Mouse (Mus musculus) hindbrain, embryonic 10.5 days (tissue): ENCODE measurements around the gene Zfand2a. TPM values are rescaled to one million over a fixed set of nuclear protein-coding genes. Genes with fewer than 3 reads are reported as not detected.

Source experiments
- DNase-seq: peaks from one replicate; pipeline ENCODE4 v3.0.0-alpha.2; 2017; ENCODE audit warnings: low spot score
- H3K27ac ChIP-seq: fragments of 300-500 bp; sonication (generic); 2 replicates; pipeline ENCODE4 v1.5.1; 2016; ENCODE audit warnings: mild to moderate bottlenecking, moderate library complexity
- H3K27me3 ChIP-seq: fragments of 300-500 bp; sonication (generic); 2 replicates; pipeline ENCODE4 v1.6.1; 2016; ENCODE audit warnings: mild to moderate bottlenecking; ENCODE audit not compliant: poor library complexity, insufficient read depth, severe bottlenecking
- H3K36me3 ChIP-seq: fragments of 300-500 bp; sonication (generic); 2 replicates; pipeline ENCODE4 v1.6.1; 2016; ENCODE audit warnings: mild to moderate bottlenecking, moderate library complexity
- H3K4me1 ChIP-seq: fragments of 300-500 bp; sonication (generic); replicated peaks from 2 replicates; pipeline ENCODE4 v1.6.1; 2016; ENCODE audit warnings: mild to moderate bottlenecking
- H3K4me3 ChIP-seq: fragments of 300-500 bp; sonication (generic); 2 replicates; pipeline ENCODE4 v1.5.1; 2016; ENCODE audit warnings: mild to moderate bottlenecking, moderate library complexity
- H3K9me3 ChIP-seq: fragments of 300-500 bp; sonication (generic); 2 replicates; pipeline ENCODE4 v1.6.1; 2016; ENCODE audit warnings: mild to moderate bottlenecking, moderate library complexity
- WGBS: fragments of 180-500 bp; shearing (Covaris S2); methylation state at CpG from one replicate; pipeline ENCODE4 v1.1.7; 2016; 5-methylcytosine and 5-hydroxymethylcytosine counted together
- polyA plus RNA-seq: library from polyadenylated mRNA; unstranded; fragments of >200 nt; fragmentation: Nextera tagmentation; extraction: Ambion mirVana; gene quantifications from 2 replicates; pipeline ENCODE4 v1.2.1, GENCODE M21; 2016

Zfand2a gene
- polyA plus RNA-seq, 1 experiment from 2014 or later, result 13.2 TPM

GRCm38 (mm10) chr5:139460384-139461067 is 23.8 kb downstream of the Zfand2a start, which contains the start of gene 3110082I17Rik:
Gene 3110082I17Rik, minus strand, starts transcription at chr5:139460527.
- Histone ChIP-seq H3K9me3 (no peaks in the 10 kb centered on the region), H3K27me3 (no peaks in the 10 kb centered on the region), H3K36me3 (peaks cover 21% of the 10 kb centered on the region), H3K27ac (peak within 1 kb of the TSS; percentile 82), H3K4me3 (peak within 1 kb of the TSS; percentile 74), H3K4me1 (peaks cover 20% of the 10 kb centered on the region)
- WGBS, result 4% methylated on average over 42 of the region's 42 CpGs
- DNase-seq, result peak; percentile 98

GRCm38 (mm10) chr5:139459938-139460337 is 24.4 kb downstream of the Zfand2a start:
- H3K36me3 ChIP-seq, result peaks cover 27% of the 10 kb centered on the region
- H3K4me3 ChIP-seq, result peak overlapping the region; percentile 74
- DNase-seq, result no peak
- no peaks in the 10 kb centered on the region for H3K27me3 ChIP-seq
- 10% methylated on average over 10 of the region's 10 CpGs for WGBS
- H3K9me3 ChIP-seq, result no peaks in the 10 kb centered on the region
- H3K27ac ChIP-seq, result peak overlapping the region; percentile 82
- peaks cover 20% of the 10 kb centered on the region for H3K4me1 ChIP-seq

GRCm38 (mm10) chr5:139457241-139457640 is 27.1 kb downstream of the Zfand2a start:
- Histone ChIP-seq H3K4me1 (peaks cover 20% of the 10 kb centered on the region), H3K36me3 (peaks cover 53% of the 10 kb centered on the region), H3K4me3 (no peak overlapping the region), H3K9me3 (no peaks in the 10 kb centered on the region), H3K27me3 (no peaks in the 10 kb centered on the region), H3K27ac (no peak overlapping the region)
- DNase-seq, result no peak
- 91% methylated on average over 8 of the region's 8 CpGs for WGBS

- no peak overlapping the region for H3K4me3 ChIP-seq
Observed at GRCm38 (mm10) chr5:139455166-139455565, 29.2 kb downstream of the Zfand2a start.

GRCm38 (mm10) chr5:139453031-139453430 is 31.3 kb downstream of the Zfand2a start:
- no peak overlapping the region for H3K4me3 ChIP-seq
- WGBS, result 88% methylated on average over 10 of the region's 10 CpGs
- no peaks in the 10 kb centered on the region for H3K27me3 ChIP-seq
- no peaks in the 10 kb centered on the region for H3K9me3 ChIP-seq
- H3K4me1 ChIP-seq, result peaks cover 17% of the 10 kb centered on the region
- no peak for DNase-seq
- H3K27ac ChIP-seq, result 0 out of 2 replicates have a peak overlapping the region, but pooled peaks have one; percentile 8
- peaks cover 55% of the 10 kb centered on the region for H3K36me3 ChIP-seq

More at GRCm38 (mm10) chr5:139455166-139455565, 29.2 kb downstream of the Zfand2a start:
- peaks cover 16% of the 10 kb centered on the region for H3K4me1 ChIP-seq
- WGBS, result 93% methylated on average over 12 of the region's 12 CpGs
- peaks cover 60% of the 10 kb centered on the region for H3K36me3 ChIP-seq
- H3K27me3 ChIP-seq, result no peaks in the 10 kb centered on the region
- no peaks in the 10 kb centered on the region for H3K9me3 ChIP-seq
- H3K27ac ChIP-seq, result no peak overlapping the region
- DNase-seq, result no peak

- Histone ChIP-seq H3K9me3 (no peaks in the 10 kb centered on the region), H3K4me3 (no peak overlapping the region), H3K27me3 (no peaks in the 10 kb centered on the region), H3K27ac (peak overlapping the region; percentile 60), H3K4me1 (peaks cover 26% of the 10 kb centered on the region), H3K36me3 (peaks cover 35% of the 10 kb centered on the region)
- DNase-seq, result peak; percentile 30
- WGBS, result 30% methylated on average over 4 of the region's 4 CpGs
Observed at GRCm38 (mm10) chr5:139449926-139450325, 34.4 kb downstream of the Zfand2a start.

- Histone ChIP-seq H3K4me3 (no peak overlapping the region), H3K27ac (peak overlapping the region; percentile 60), H3K27me3 (no peaks in the 10 kb centered on the region), H3K9me3 (no peaks in the 10 kb centered on the region), H3K4me1 (peaks cover 26% of the 10 kb centered on the region), H3K36me3 (peaks cover 29% of the 10 kb centered on the region)
- WGBS, result 62% methylated on average over 5 of the region's 5 CpGs
- no peak for DNase-seq
Observed at GRCm38 (mm10) chr5:139449161-139449791, 35.1 kb downstream of the Zfand2a start.

- Histone ChIP-seq H3K9me3 (no peaks in the 10 kb centered on the region), H3K27me3 (no peaks in the 10 kb centered on the region), H3K4me1 (peaks cover 29% of the 10 kb centered on the region), H3K36me3 (peaks cover 18% of the 10 kb centered on the region), H3K4me3 (no peak overlapping the region), H3K27ac (no peak overlapping the region)
- DNase-seq, result no peak
- 76% methylated on average over 6 of the region's 6 CpGs for WGBS
Observed at GRCm38 (mm10) chr5:139448025-139448424, 36.3 kb downstream of the Zfand2a start.

- Histone ChIP-seq H3K27ac (no peak overlapping the region), H3K27me3 (no peaks in the 10 kb centered on the region), H3K36me3 (0 out of 2 replicates have a peak, but pooled peaks cover 3% of the 10 kb centered on the region), H3K9me3 (no peaks in the 10 kb centered on the region), H3K4me1 (peaks cover 38% of the 10 kb centered on the region), H3K4me3 (no peak overlapping the region)
- 89% methylated on average over 8 of the region's 8 CpGs for WGBS
- no peak for DNase-seq
Observed at GRCm38 (mm10) chr5:139445258-139445657, 39.1 kb downstream of the Zfand2a start.

GRCm38 (mm10) chr5:139442962-139443361 is 41.4 kb downstream of the Zfand2a start:
- 74% methylated on average over 4 of the region's 4 CpGs for WGBS
- Histone ChIP-seq H3K4me1 (peaks cover 28% of the 10 kb centered on the region), H3K27ac (0 out of 2 replicates have a peak overlapping the region, but pooled peaks have one; percentile 29), H3K27me3 (no peaks in the 10 kb centered on the region), H3K36me3 (no peaks in the 10 kb centered on the region), H3K4me3 (no peak overlapping the region), H3K9me3 (no peaks in the 10 kb centered on the region)
- no peak for DNase-seq

GRCm38 (mm10) chr5:139442428-139442827 is 41.9 kb downstream of the Zfand2a start:
- peaks cover 28% of the 10 kb centered on the region for H3K4me1 ChIP-seq
- H3K27me3 ChIP-seq, result no peaks in the 10 kb centered on the region
- no peak for DNase-seq
- H3K9me3 ChIP-seq, result no peaks in the 10 kb centered on the region
- no peak overlapping the region for H3K4me3 ChIP-seq
- peak overlapping the region; percentile 29; the same call in 1 of the 2 replicates for H3K27ac ChIP-seq
- H3K36me3 ChIP-seq, result no peaks in the 10 kb centered on the region
- WGBS, result 70% methylated on average over 12 of the region's 12 CpGs

GRCm38 (mm10) chr5:139441726-139442018 is 42.7 kb downstream of the Zfand2a start:
- no peak overlapping the region for H3K4me3 ChIP-seq
- no peaks in the 10 kb centered on the region for H3K9me3 ChIP-seq
- H3K27me3 ChIP-seq, result no peaks in the 10 kb centered on the region
- H3K36me3 ChIP-seq, result no peaks in the 10 kb centered on the region
- H3K27ac ChIP-seq, result no peak overlapping the region
- peaks cover 28% of the 10 kb centered on the region for H3K4me1 ChIP-seq
- 91% methylated on average over 2 of the region's 2 CpGs for WGBS
- no peak for DNase-seq
